Mouse (Mus musculus) testis, adult 2 months (tissue): Measurements from ENCODE around the gene Ginm1. TPM values are rescaled to one million over a fixed set of nuclear protein-coding genes. Genes with fewer than 3 reads are reported as not detected.

ENCODE experiments used
- H3K27ac ChIP-seq: fragments of 200-500 bp; 2 replicates; pipeline ENCODE4 v1.5.1; 2012; ENCODE audit warnings: low read depth, low read length; ENCODE audit not compliant: control insufficient read depth, insufficient read depth
- H3K27me3 ChIP-seq: fragments of 200-500 bp; 2 replicates; pipeline ENCODE4 v1.6.1; 2012; ENCODE audit warnings: mild to moderate bottlenecking, low read length, moderate library complexity; ENCODE audit not compliant: control insufficient read depth, insufficient read depth
- H3K36me3 ChIP-seq: fragments of 200-500 bp; 2 replicates; pipeline ENCODE4 v1.6.1; 2012; ENCODE audit warnings: mild to moderate bottlenecking, low read length; ENCODE audit not compliant: control insufficient read depth, insufficient read depth
- H3K4me1 ChIP-seq: fragments of 200-500 bp; 2 replicates; pipeline ENCODE4 v1.6.1; 2012; ENCODE audit warnings: low read length; ENCODE audit not compliant: control insufficient read depth, insufficient read depth
- H3K4me3 ChIP-seq: fragments of 200-500 bp; 2 replicates; pipeline ENCODE4 v1.5.1; 2012; ENCODE audit warnings: low read depth, mild to moderate bottlenecking, low read length, moderate library complexity, mixed read lengths; ENCODE audit not compliant: control insufficient read depth
- CTCF ChIP-seq: fragments of 200-500 bp; IDR thresholded peaks from 2 replicates; pipeline ENCODE4 v1.5.1; 2012; ENCODE audit warnings: low read depth, mild to moderate bottlenecking, inconsistent platforms, low read length, moderate library complexity; ENCODE audit not compliant: control insufficient read depth, insufficient read depth, insufficient replicate concordance
- POLR2A ChIP-seq: fragments of 200-500 bp; IDR thresholded peaks from 2 replicates; pipeline ENCODE4 v1.6.1; 2012; ENCODE audit warnings: low read depth, mild to moderate bottlenecking, inconsistent platforms, low read length, moderate library complexity; ENCODE audit not compliant: control insufficient read depth
- polyA plus RNA-seq: library from polyadenylated mRNA; depleted of rRNA; stranded (reverse); fragments of >200 nt; gene quantifications from 2 replicates; pipeline ENCODE4 v1.2.3, GENCODE M21; 2012

The Ginm1 gene
- polyA plus RNA-seq, 1 experiment = 19.1 TPM

- Histone ChIP-seq H3K4me3 (no peak overlapping the region), H3K4me1 (peaks cover 14% of the 10 kb centered on the region), H3K36me3 (no peaks in the 10 kb centered on the region), H3K27me3 (no peaks in the 10 kb centered on the region), H3K27ac (no peak overlapping the region)
- no peak for TF ChIP-seq POLR2A
- TF ChIP-seq CTCF = no peak
Observed at GRCm38 (mm10) chr10:7837446-7837845, 44.8 kb upstream of the Ginm1 start.

- TF ChIP-seq CTCF = no peak
- no peak for TF ChIP-seq POLR2A
- H3K27me3 ChIP-seq = no peaks in the 10 kb centered on the region
- H3K36me3 ChIP-seq = no peaks in the 10 kb centered on the region
- H3K4me1 ChIP-seq = peaks cover 14% of the 10 kb centered on the region
- no peak overlapping the region for H3K27ac ChIP-seq
- no peak overlapping the region for H3K4me3 ChIP-seq
Observed at GRCm38 (mm10) chr10:7836902-7837301, 44.3 kb upstream of the Ginm1 start.

- TF ChIP-seq CTCF = no peak
- no peak for TF ChIP-seq POLR2A
- no peak overlapping the region for H3K4me3 ChIP-seq
Observed at GRCm38 (mm10) chr10:7834671-7835225, 42.1 kb upstream of the Ginm1 start.

GRCm38 (mm10) chr10:7833377-7834165 lies 40.9 kb upstream of the Ginm1 start:
- Histone ChIP-seq H3K4me1 (peaks cover 4% of the 10 kb centered on the region; the same call in 1 of the 2 replicates), H3K27ac (no peak overlapping the region), H3K36me3 (no peaks in the 10 kb centered on the region), H3K4me3 (no peak overlapping the region), H3K27me3 (no peaks in the 10 kb centered on the region)
- TF ChIP-seq POLR2A (no peak), CTCF (no peak)

More at GRCm38 (mm10) chr10:7834671-7835225, 42.1 kb upstream of the Ginm1 start:
- H3K27ac ChIP-seq = no peak overlapping the region
- peaks cover 7% of the 10 kb centered on the region for H3K4me1 ChIP-seq
- H3K27me3 ChIP-seq = no peaks in the 10 kb centered on the region
- no peaks in the 10 kb centered on the region for H3K36me3 ChIP-seq

GRCm38 (mm10) chr10:7832171-7832676 lies 39.6 kb upstream of the Ginm1 start, which contains the start of gene Zc3h12d:
Gene Zc3h12d (plus strand): TSS chr10:7832470.
- H3K4me1 ChIP-seq = peaks cover 4% of the 10 kb centered on the region; the same call in 1 of the 2 replicates
- no peak for TF ChIP-seq CTCF
- TF ChIP-seq POLR2A = no peak
- H3K36me3 ChIP-seq = no peaks in the 10 kb centered on the region
- H3K27me3 ChIP-seq = no peaks in the 10 kb centered on the region
- H3K27ac ChIP-seq = no peak within 1 kb of the TSS
- H3K4me3 ChIP-seq = no peak within 1 kb of the TSS

GRCm38 (mm10) chr10:7826106-7826505 lies 33.5 kb upstream of the Ginm1 start:
- Histone ChIP-seq H3K4me1 (no peaks in the 10 kb centered on the region; the same call in 1 of the 2 replicates), H3K4me3 (no peak overlapping the region), H3K27me3 (no peaks in the 10 kb centered on the region), H3K27ac (no peak overlapping the region), H3K36me3 (no peaks in the 10 kb centered on the region; the same call in 1 of the 2 replicates)
- TF ChIP-seq POLR2A (no peak), CTCF (no peak)

GRCm38 (mm10) chr10:7825281-7825665 lies 32.6 kb upstream of the Ginm1 start:
- H3K36me3 ChIP-seq = no peaks in the 10 kb centered on the region; the same call in 1 of the 2 replicates
- TF ChIP-seq CTCF = no peak
- TF ChIP-seq POLR2A = no peak
- no peaks in the 10 kb centered on the region; the same call in 1 of the 2 replicates for H3K4me1 ChIP-seq
- H3K27me3 ChIP-seq = no peaks in the 10 kb centered on the region
- no peak overlapping the region for H3K27ac ChIP-seq
- no peak overlapping the region for H3K4me3 ChIP-seq
